In the genomic region with DNA sequence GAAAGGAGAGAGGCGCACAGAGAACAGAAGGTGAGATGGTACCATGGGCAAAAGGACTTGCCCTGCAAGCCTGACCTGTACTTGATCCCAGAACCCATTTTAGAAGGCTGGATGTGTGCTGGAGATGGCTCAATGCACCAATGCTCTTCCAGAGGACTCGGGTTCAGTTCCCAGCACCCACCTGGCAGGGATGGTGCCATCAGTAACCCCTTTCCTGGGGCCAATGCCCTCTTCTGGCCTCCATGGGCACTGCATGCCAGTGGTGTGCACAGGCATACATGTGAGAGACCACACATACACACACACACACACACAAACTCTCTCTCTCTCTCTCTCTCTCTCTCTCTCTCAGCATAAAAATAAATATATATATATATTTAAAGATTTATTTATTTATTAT, we compare ENCODE assay signal across 30 mouse cellular contexts. TPM values are rescaled to one million over a fixed set of nuclear protein-coding genes. Genes with fewer than 3 reads are reported as not detected.
A peak's percentile ranks its signal among the peaks of the same experiment; 100 is the strongest.
DNase-seq lines count a peak whose midpoint lies in the region; ATAC-seq and TF ChIP-seq lines count a peak whose summit lies in the region.
"Had no signal": no experiment of that assay in that cellular context is flagged by ENCODE, and none has a peak within 500 bp of the region (broad histone marks: within the 10 kb centered on the region; RNA-seq: fewer than 3 reads in every experiment).

No protein-coding gene starts in this region.

- peaks cover 5% of the 10 kb centered on the region for H3K36me3 ChIP-seq in heart, embryonic 13.5 days
- no peaks in the 10 kb centered on the region for H3K36me3 ChIP-seq in midbrain, embryonic 11.5 days (ENCODE audit: control insufficient read depth, insufficient read depth, low read length)
- 0 out of 2 replicates have a peak, but pooled peaks cover 2% of the 10 kb centered on the region for H3K36me3 ChIP-seq in midbrain, embryonic 15.5 days (replicated peaks)
- H3K36me3 ChIP-seq: embryonic facial prominence, embryonic 10.5 days; forebrain, embryonic 12.5 days; G1E; kidney, embryonic 15.5 days; limb, embryonic 13.5 days; liver, embryonic 15.5 days had no signal

- peaks cover 24% of the 10 kb centered on the region for H3K27me3 ChIP-seq in heart, embryonic 13.5 days (replicated peaks)
- no peaks in the 10 kb centered on the region for H3K27me3 ChIP-seq in midbrain, embryonic 11.5 days (ENCODE audit: control insufficient read depth, insufficient read depth, low read length)
- H3K27me3 ChIP-seq in midbrain, embryonic 15.5 days (replicated peaks), result no peaks in the 10 kb centered on the region
- H3K27me3 ChIP-seq: forebrain, embryonic 12.5 days; kidney, embryonic 15.5 days; limb, embryonic 13.5 days; liver, embryonic 15.5 days had no signal

- WGBS in heart, embryonic 13.5 days, result 89% methylated on average over 2 of the region's 2 CpGs
- WGBS in midbrain, embryonic 11.5 days, result 88% methylated on average over 2 of the region's 2 CpGs
- 100% methylated on average over 2 of the region's 2 CpGs for WGBS in midbrain, embryonic 15.5 days
- WGBS in bone marrow, adult 2 months, result 86% methylated on average over 2 of the region's 2 CpGs

- no peak overlapping the region for H3K4me2 ChIP-seq in heart, embryonic 13.5 days
- no peak overlapping the region for H3K4me2 ChIP-seq in midbrain, embryonic 11.5 days
- H3K4me2 ChIP-seq in midbrain, embryonic 15.5 days, result no peak overlapping the region
- H3K4me2 ChIP-seq: forebrain, embryonic 12.5 days; kidney, embryonic 15.5 days; limb, embryonic 13.5 days; liver, embryonic 15.5 days had no signal

- peaks cover 81% of the 10 kb centered on the region for H3K4me1 ChIP-seq in heart, embryonic 13.5 days
- H3K4me1 ChIP-seq in midbrain, embryonic 11.5 days (ENCODE audit: control insufficient read depth, insufficient read depth, low read length), result peaks cover 16% of the 10 kb centered on the region
- peaks cover 13% of the 10 kb centered on the region for H3K4me1 ChIP-seq in midbrain, embryonic 15.5 days
- no peaks in the 10 kb centered on the region; the same call in 1 of the 2 replicates for H3K4me1 ChIP-seq in bone marrow, adult 2 months (ENCODE audit: control insufficient read depth, insufficient read depth, low read length)
- H3K4me1 ChIP-seq: limb, embryonic 13.5 days had no signal

- peak; percentile 9; the same call in 1 of the 2 replicates for TF ChIP-seq CTCF in bone marrow, adult 2 months (IDR thresholded peaks at IDR 0.05; ENCODE audit: control insufficient read depth, insufficient read depth, low read length)

- peaks cover 3% of the 10 kb centered on the region; the same call in 1 of the 2 replicates for H3K9me3 ChIP-seq in heart, embryonic 13.5 days
- no peaks in the 10 kb centered on the region for H3K9me3 ChIP-seq in midbrain, embryonic 11.5 days (ENCODE audit: control insufficient read depth, low read length)
- H3K9me3 ChIP-seq in midbrain, embryonic 15.5 days, result no peaks in the 10 kb centered on the region
- H3K9me3 ChIP-seq: embryonic facial prominence, embryonic 10.5 days; forebrain, embryonic 12.5 days; G1E; kidney, embryonic 15.5 days; liver, embryonic 15.5 days had no signal

- H3K4me3 ChIP-seq in heart, embryonic 13.5 days, result no peak overlapping the region
- no peak overlapping the region for H3K4me3 ChIP-seq in midbrain, embryonic 11.5 days (ENCODE audit: low read depth, low read length)
- no peak overlapping the region for H3K4me3 ChIP-seq in midbrain, embryonic 15.5 days
- H3K4me3 ChIP-seq in bone marrow, adult 2 months (replicated peaks; ENCODE audit: control insufficient read depth, low read depth, low read length), result no peak overlapping the region
- H3K4me3 ChIP-seq: embryonic facial prominence, embryonic 10.5 days; forebrain, embryonic 12.5 days; kidney, embryonic 15.5 days; limb, embryonic 13.5 days; liver, embryonic 15.5 days; myocyte had no signal

- DNase-seq in heart, adult 8-10 months (ENCODE audit: low spot score), result no peak
- DNase-seq in midbrain, embryonic 11.5 days (ENCODE audit: low spot score, missing footprints), result peak; percentile 60
- no peak for DNase-seq in spleen, postnatal 4 days (ENCODE audit: low spot score in 2 of 2)
- DNase-seq in spleen, adult 18-20 months, result no peak
- DNase-seq: cerebellum, adult 2 months; gastrocnemius, postnatal 14 days; midbrain, embryonic 14.5 days; thymus, adult 2 months had no signal

- no peak for TF ChIP-seq POLR2A in bone marrow, adult 2 months (IDR thresholded peaks at IDR 0.05; ENCODE audit: borderline replicate concordance, control insufficient read depth, low read depth, low read length)

- H3K9ac ChIP-seq in heart, embryonic 13.5 days, result no peak overlapping the region
- no peak overlapping the region for H3K9ac ChIP-seq in midbrain, embryonic 11.5 days (ENCODE audit: low read length)
- H3K9ac ChIP-seq in midbrain, embryonic 15.5 days, result no peak overlapping the region
- H3K9ac ChIP-seq: forebrain, embryonic 12.5 days; kidney, embryonic 15.5 days; limb, embryonic 13.5 days; liver, embryonic 15.5 days had no signal

- ATAC-seq in heart, embryonic 13.5 days (ENCODE audit: extremely low read depth, insufficient number of reproducible peaks, low FRiP score, low TSS enrichment), result no peak
- ATAC-seq in midbrain, embryonic 11.5 days (ENCODE audit: low FRiP score), result no peak
- ATAC-seq in midbrain, embryonic 15.5 days (replicated peaks), result no peak
- ATAC-seq: hindbrain, embryonic 16.5 days; intestine, embryonic 16.5 days; lung, postnatal 0 days had no signal

- peak overlapping the region; percentile 99 for H3K27ac ChIP-seq in heart, embryonic 13.5 days (replicated peaks)
- no peak overlapping the region for H3K27ac ChIP-seq in midbrain, embryonic 11.5 days (ENCODE audit: low read depth, low read length)
- H3K27ac ChIP-seq in midbrain, embryonic 15.5 days, result no peak overlapping the region
- H3K27ac ChIP-seq in bone marrow, adult 2 months (ENCODE audit: control insufficient read depth, insufficient read depth, low read depth, low read length, poor library complexity), result no peak overlapping the region
- H3K27ac ChIP-seq: embryonic facial prominence, embryonic 10.5 days; forebrain, embryonic 12.5 days; limb, embryonic 13.5 days; liver, embryonic 15.5 days had no signal

RNA-seq across cellular contexts. Expression of gene Myh7, which starts 7.0 kb away (rescaled TPM):
- polyA plus RNA-seq in heart, embryonic 13.5 days (2015; fragmentation: Nextera tagmentation; extraction: Ambion mirVana), result 3,662 and 3,747 TPM in 2 replicates
- 1,000 to 10,000 TPM; 1,453 to 2,519 (median 2,136) TPM for total RNA-seq in heart, adult 8-10 months (2022)
- polyA plus RNA-seq in midbrain, embryonic 11.5 days (2014; fragmentation: Nextera tagmentation; extraction: Ambion mirVana), result 0.52 and 1.1 TPM in 2 replicates
- polyA plus RNA-seq in midbrain, embryonic 15.5 days (2015; fragmentation: Nextera tagmentation; extraction: Ambion mirVana), result 7.5 and 8.7 TPM in 2 replicates
- 0.59 TPM in 1 of 2 replicates, not detected in the other for polyA plus RNA-seq in bone marrow, adult 2 months (2011; ENCODE audit: insufficient read depth, insufficient read length, low replicate concordance, missing spikeins)
- total RNA-seq: common myeloid progenitor, adult 5-6 weeks; hematopoietic stem cell, adult 5-6 weeks; megakaryocyte progenitor cell, adult 5-6 weeks had no signal

RNA-seq across cellular contexts. Expression of gene Ngdn, which starts 13.8 kb away (rescaled TPM):
- 56.8 and 58.2 TPM in 2 replicates for polyA plus RNA-seq in heart, embryonic 13.5 days (2015; fragmentation: Nextera tagmentation; extraction: Ambion mirVana)
- total RNA-seq in heart, adult 8-10 months (2022), result 10 to 100 TPM; 22.3 to 31.5 (median 25.9) TPM
- 85.0 and 85.9 TPM in 2 replicates for polyA plus RNA-seq in midbrain, embryonic 11.5 days (2014; fragmentation: Nextera tagmentation; extraction: Ambion mirVana)
- 47.8 and 50.2 TPM in 2 replicates for polyA plus RNA-seq in midbrain, embryonic 15.5 days (2015; fragmentation: Nextera tagmentation; extraction: Ambion mirVana)
- 30.5 and 49.9 TPM in 2 replicates for polyA plus RNA-seq in bone marrow, adult 2 months (2011; ENCODE audit: insufficient read depth, insufficient read length, low replicate concordance, missing spikeins)

RNA-seq across cellular contexts. Expression of gene Gm17428, which starts 24.7 kb away (rescaled TPM):
- not detected in 2 replicates for polyA plus RNA-seq in heart, embryonic 13.5 days (2015; fragmentation: Nextera tagmentation; extraction: Ambion mirVana)
- total RNA-seq in heart, adult 8-10 months (2022), result not detected
- not detected in 2 replicates for polyA plus RNA-seq in midbrain, embryonic 11.5 days (2014; fragmentation: Nextera tagmentation; extraction: Ambion mirVana)
- polyA plus RNA-seq in midbrain, embryonic 15.5 days (2015; fragmentation: Nextera tagmentation; extraction: Ambion mirVana), result not detected in 2 replicates
- polyA plus RNA-seq in bone marrow, adult 2 months (2011; ENCODE audit: insufficient read depth, insufficient read length, low replicate concordance, missing spikeins), result not detected in 2 replicates
- total RNA-seq: adrenal gland, postnatal 4 days; common myeloid progenitor, adult 5-6 weeks; G1E; gastrocnemius, postnatal 14 days; hematopoietic stem cell, adult 5-6 weeks; layer of hippocampus, postnatal 25 days; left cerebral cortex, postnatal 14 days; megakaryocyte progenitor cell, adult 5-6 weeks had no signal
- polyA plus RNA-seq: cerebellum, adult 2 months; embryonic facial prominence, embryonic 10.5 days; forebrain, embryonic 12.5 days; G1E; hindbrain, embryonic 16.5 days; intestine, embryonic 16.5 days; kidney, embryonic 15.5 days; large intestine, adult 2 months; limb, embryonic 13.5 days; liver, embryonic 15.5 days; lung, postnatal 0 days; midbrain, embryonic 14.5 days; myocyte; neural tube, embryonic 14.5 days; small intestine, adult 2 months; thymus, adult 2 months had no signal

RNA-seq across cellular contexts. Expression of gene Myh6, which starts 34.7 kb away (rescaled TPM):
- polyA plus RNA-seq in heart, embryonic 13.5 days (2015; fragmentation: Nextera tagmentation; extraction: Ambion mirVana), result 1,796 and 1,858 TPM in 2 replicates
- over 10,000 TPM; 18,156 to 23,973 (median 22,335) TPM for total RNA-seq in heart, adult 8-10 months (2022)
- polyA plus RNA-seq in midbrain, embryonic 11.5 days (2014; fragmentation: Nextera tagmentation; extraction: Ambion mirVana), result 0.51 TPM in 1 of 2 replicates, not detected in the other
- 1.6 and 2.8 TPM in 2 replicates for polyA plus RNA-seq in midbrain, embryonic 15.5 days (2015; fragmentation: Nextera tagmentation; extraction: Ambion mirVana)
- polyA plus RNA-seq in bone marrow, adult 2 months (2011; ENCODE audit: insufficient read depth, insufficient read length, low replicate concordance, missing spikeins), result 3.3 TPM in 1 of 2 replicates, not detected in the other
- total RNA-seq: common myeloid progenitor, adult 5-6 weeks; hematopoietic stem cell, adult 5-6 weeks; megakaryocyte progenitor cell, adult 5-6 weeks had no signal
- polyA plus RNA-seq: small intestine, adult 2 months had no signal

Comparison
In these comparisons a context has a peak if more than half of its experiments do, and no peak if none do; other contexts are left out.
1. RNA of gene Myh7, which starts 7.0 kb away (polyA plus RNA-seq): 3,662 to 3,747 TPM in heart, embryonic 13.5 days; 7.5 to 8.7 TPM in midbrain, embryonic 15.5 days, 0.59 TPM in bone marrow, adult 2 months and 0.52 to 1.1 TPM in midbrain, embryonic 11.5 days; every median in the first group is over 100 times any median in the second.